ENCODE assay signal across 23 mouse cellular contexts in genomic region chr7:132580511-132580910, GRCm38 (mm10). TPM values are rescaled to one million over a fixed set of nuclear protein-coding genes. Genes with fewer than 3 reads are reported as not detected.
DNase-seq lines count a peak whose midpoint lies in the region; ATAC-seq and TF ChIP-seq lines count a peak whose summit lies in the region.
"Had no signal": no experiment of that assay in that cellular context is flagged by ENCODE, and none has a peak within 500 bp of the region (broad histone marks: within the 10 kb centered on the region; RNA-seq: fewer than 3 reads in every experiment).

No protein-coding gene starts in this region.

- no peak for TF ChIP-seq CTCF in intestine, postnatal 0 days (IDR thresholded peaks at IDR 0.05; ENCODE audit: low read depth)

- no peak for DNase-seq in cerebellum, adult 9-11 months
- no peak for DNase-seq in midbrain, embryonic 11.5 days (ENCODE audit: low spot score, missing footprints)
- DNase-seq: adrenal gland, adult 8-10 months; adrenal gland, postnatal 14 days; adrenal gland, postnatal 36 days; cerebellum, adult 11-12 months; cerebellum, adult 2 months; cerebellum, adult 9-10 months; cerebellum, postnatal 14 days; cerebellum, postnatal 36 days; embryo, embryonic 11 days; forebrain, postnatal 0 days had no signal

- peaks cover 13% of the 10 kb centered on the region for H3K4me1 ChIP-seq in intestine, embryonic 15.5 days (replicated peaks)
- 0 out of 2 replicates have a peak, but pooled peaks cover 12% of the 10 kb centered on the region for H3K4me1 ChIP-seq in intestine, postnatal 0 days (replicated peaks; ENCODE audit: control insufficient read depth, insufficient read depth, low read length)
- 0 out of 2 replicates have a peak, but pooled peaks cover 2% of the 10 kb centered on the region for H3K4me1 ChIP-seq in midbrain, embryonic 11.5 days (ENCODE audit: control insufficient read depth, insufficient read depth, low read length)
- H3K4me1 ChIP-seq: embryonic facial prominence, embryonic 15.5 days had no signal

- H3K27me3 ChIP-seq in intestine, embryonic 15.5 days (replicated peaks): no peaks in the 10 kb centered on the region
- H3K27me3 ChIP-seq in intestine, postnatal 0 days (replicated peaks; ENCODE audit: control insufficient read depth, insufficient read depth, low read length): no peaks in the 10 kb centered on the region
- H3K27me3 ChIP-seq in midbrain, embryonic 11.5 days (ENCODE audit: control insufficient read depth, insufficient read depth, low read length): peaks cover 2% of the 10 kb centered on the region; the same call in 1 of the 2 replicates
- H3K27me3 ChIP-seq: forebrain, embryonic 15.5 days had no signal

- no peak overlapping the region for H3K4me3 ChIP-seq in intestine, embryonic 15.5 days (replicated peaks)
- H3K4me3 ChIP-seq in intestine, postnatal 0 days (ENCODE audit: low read depth, low read length): peak overlapping the region; percentile 11; the same call in 1 of the 2 replicates
- no peak overlapping the region for H3K4me3 ChIP-seq in midbrain, embryonic 11.5 days (ENCODE audit: low read depth, low read length)
- H3K4me3 ChIP-seq: embryonic facial prominence, embryonic 13.5 days; embryonic facial prominence, embryonic 15.5 days; erythroblast, embryonic 14.5 days; forebrain, embryonic 13.5 days; forebrain, embryonic 15.5 days had no signal

- ATAC-seq in intestine, embryonic 15.5 days: peak; percentile 64
- peak; percentile 66 for ATAC-seq in intestine, postnatal 0 days
- ATAC-seq in activated CD4-positive, CD25-positive, alpha-beta regulatory T cell, adult 4 months: no peak
- ATAC-seq in midbrain, embryonic 11.5 days (ENCODE audit: low FRiP score): no peak
- ATAC-seq: forebrain, embryonic 13.5 days; forebrain, embryonic 15.5 days; forebrain, postnatal 0 days had no signal

- no peaks in the 10 kb centered on the region for H3K36me3 ChIP-seq in intestine, embryonic 15.5 days
- no peaks in the 10 kb centered on the region for H3K36me3 ChIP-seq in intestine, postnatal 0 days (ENCODE audit: control insufficient read depth, insufficient read depth)
- no peaks in the 10 kb centered on the region for H3K36me3 ChIP-seq in midbrain, embryonic 11.5 days (ENCODE audit: control insufficient read depth, insufficient read depth, low read length)
- H3K36me3 ChIP-seq: embryonic facial prominence, embryonic 13.5 days; embryonic facial prominence, embryonic 15.5 days; forebrain, embryonic 15.5 days had no signal

- H3K9me3 ChIP-seq in intestine, embryonic 15.5 days: no peaks in the 10 kb centered on the region
- H3K9me3 ChIP-seq in intestine, postnatal 0 days (ENCODE audit: control insufficient read depth): no peaks in the 10 kb centered on the region
- no peaks in the 10 kb centered on the region for H3K9me3 ChIP-seq in midbrain, embryonic 11.5 days (ENCODE audit: control insufficient read depth, low read length)
- H3K9me3 ChIP-seq: embryonic facial prominence, embryonic 13.5 days; embryonic facial prominence, embryonic 15.5 days; forebrain, embryonic 13.5 days; forebrain, embryonic 15.5 days had no signal

- H3K27ac ChIP-seq in intestine, embryonic 15.5 days: peak overlapping the region; percentile 84
- H3K27ac ChIP-seq in intestine, postnatal 0 days (ENCODE audit: low read depth, low read length): peak overlapping the region; percentile 71
- H3K27ac ChIP-seq in midbrain, embryonic 11.5 days (ENCODE audit: low read depth, low read length): no peak overlapping the region
- H3K27ac ChIP-seq: embryonic facial prominence, embryonic 13.5 days; embryonic facial prominence, embryonic 15.5 days; forebrain, embryonic 13.5 days; forebrain, embryonic 15.5 days had no signal

- no peak overlapping the region for H3K9ac ChIP-seq in intestine, embryonic 15.5 days
- H3K9ac ChIP-seq in intestine, postnatal 0 days (ENCODE audit: low read depth, low read length): 0 out of 2 replicates have a peak overlapping the region, but pooled peaks have one; percentile 7
- no peak overlapping the region for H3K9ac ChIP-seq in midbrain, embryonic 11.5 days (ENCODE audit: low read length)
- H3K9ac ChIP-seq: embryonic facial prominence, embryonic 13.5 days; embryonic facial prominence, embryonic 15.5 days; forebrain, embryonic 13.5 days; forebrain, embryonic 15.5 days; forebrain, postnatal 0 days had no signal

- H3K4me2 ChIP-seq in intestine, embryonic 15.5 days (replicated peaks): peak overlapping the region; percentile 46
- peak overlapping the region; percentile 55 for H3K4me2 ChIP-seq in intestine, postnatal 0 days (replicated peaks; ENCODE audit: low read depth)
- H3K4me2 ChIP-seq in midbrain, embryonic 11.5 days: no peak overlapping the region
- H3K4me2 ChIP-seq: embryonic facial prominence, embryonic 13.5 days; embryonic facial prominence, embryonic 15.5 days; forebrain, embryonic 13.5 days; forebrain, embryonic 15.5 days had no signal

- WGBS in intestine, embryonic 15.5 days: 52% methylated on average over 6 of the region's 6 CpGs
- 33% methylated on average over 6 of the region's 6 CpGs for WGBS in intestine, postnatal 0 days
- 82% methylated on average over 6 of the region's 6 CpGs for WGBS in midbrain, embryonic 11.5 days

RNA-seq across cellular contexts. Expression of gene Oat, which starts 4.3 kb away (rescaled TPM):
- polyA plus RNA-seq in intestine, embryonic 15.5 days (2015; fragmentation: Nextera tagmentation; extraction: Ambion mirVana): 1,488 and 1,505 TPM in 2 replicates
- polyA plus RNA-seq in intestine, postnatal 0 days (2015; fragmentation: Nextera tagmentation; extraction: Ambion mirVana): 1,789 and 2,051 TPM in 2 replicates
- polyA plus RNA-seq in activated CD4-positive, CD25-positive, alpha-beta regulatory T cell, adult 4 months (2017; shearing (Covaris generic)): 10 to 100 TPM; 78.7 to 79.0 TPM
- polyA plus RNA-seq in midbrain, embryonic 11.5 days (2014; fragmentation: Nextera tagmentation; extraction: Ambion mirVana): 145 and 152 TPM in 2 replicates

RNA-seq across cellular contexts. Expression of gene Nkx1-2, which starts 18.9 kb away (rescaled TPM):
- polyA plus RNA-seq in intestine, embryonic 15.5 days (2015; fragmentation: Nextera tagmentation; extraction: Ambion mirVana): 0.75 and 0.82 TPM in 2 replicates
- 0.57 and 0.61 TPM in 2 replicates for polyA plus RNA-seq in intestine, postnatal 0 days (2015; fragmentation: Nextera tagmentation; extraction: Ambion mirVana)
- polyA plus RNA-seq in activated CD4-positive, CD25-positive, alpha-beta regulatory T cell, adult 4 months (2017; shearing (Covaris generic)): not detected
- 4.4 and 4.5 TPM in 2 replicates for polyA plus RNA-seq in midbrain, embryonic 11.5 days (2014; fragmentation: Nextera tagmentation; extraction: Ambion mirVana)
- polyA plus RNA-seq: C2C12; cerebellum, adult 2 months; embryonic facial prominence, embryonic 11.5 days; embryonic facial prominence, embryonic 13.5 days; embryonic facial prominence, embryonic 15.5 days; erythroblast, embryonic 14.5 days; forebrain, embryonic 11.5 days; forebrain, postnatal 0 days had no signal

RNA-seq across cellular contexts. Expression of gene Lhpp, which starts 29.9 kb away (rescaled TPM):
- polyA plus RNA-seq in intestine, embryonic 15.5 days (2015; fragmentation: Nextera tagmentation; extraction: Ambion mirVana): 40.4 and 41.5 TPM in 2 replicates
- 52.0 and 54.5 TPM in 2 replicates for polyA plus RNA-seq in intestine, postnatal 0 days (2015; fragmentation: Nextera tagmentation; extraction: Ambion mirVana)
- polyA plus RNA-seq in activated CD4-positive, CD25-positive, alpha-beta regulatory T cell, adult 4 months (2017; shearing (Covaris generic)): 1 to 10 TPM; 4.2 to 4.6 TPM
- polyA plus RNA-seq in midbrain, embryonic 11.5 days (2014; fragmentation: Nextera tagmentation; extraction: Ambion mirVana): 18.3 and 20.8 TPM in 2 replicates

Comparison
In these comparisons a context has a peak if more than half of its experiments do, and no peak if none do; other contexts are left out.
1. ATAC-seq: peak in intestine, embryonic 15.5 days (single experiment) and intestine, postnatal 0 days (single experiment); none in activated CD4-positive, CD25-positive, alpha-beta regulatory T cell, adult 4 months (single experiment) and midbrain, embryonic 11.5 days (single experiment).